Mouse (Mus musculus) CH12.LX (cell line): ENCODE data around the gene Lama5.

Experiments used
- CHD1 ChIP-seq: IDR thresholded peaks from 2 replicates; pipeline ENCODE4 v1.6.1; 2012; ENCODE audit warnings: low read depth, low read length, improper control_type of control experiment, inconsistent platforms
- CTCF ChIP-seq, 2 experiments: IDR thresholded peaks in 1 of 2; conservative IDR thresholded peaks in 1 of 2; 2 replicates each; pipeline ENCODE4 v1.5.1; 2011 to 2012; ENCODE audit warnings: low read depth in 2 of 2, low read length in 2 of 2, improper control_type of control experiment in 1 of 2, inconsistent platforms in 1 of 2, mild to moderate bottlenecking in 1 of 2, moderate library complexity in 1 of 2
- ZKSCAN1 ChIP-seq: IDR thresholded peaks from 2 replicates; pipeline ENCODE4 v1.6.1; 2012; ENCODE audit warnings: low read depth, inconsistent platforms, low read length, improper control_type of control experiment, borderline replicate concordance

DNA sequence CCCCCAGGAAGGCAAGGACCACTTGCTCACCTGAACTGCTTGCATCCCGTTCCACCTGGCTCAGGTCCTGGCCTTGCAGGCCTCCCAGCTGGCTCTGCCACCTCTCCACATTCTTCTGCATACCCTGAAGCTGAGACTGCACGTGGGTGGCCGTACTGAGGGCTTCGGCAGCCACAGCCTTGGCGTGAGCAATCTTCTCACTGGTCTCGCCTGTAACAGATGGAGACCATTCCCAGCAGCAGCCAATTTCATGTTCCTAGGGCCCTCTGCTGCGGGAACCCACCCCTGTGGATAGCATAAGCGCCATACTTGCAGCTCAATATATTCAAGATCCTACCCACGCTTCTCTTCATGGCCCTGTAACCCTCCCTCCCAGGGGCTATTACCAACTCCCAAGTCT is 44.1 kb downstream of the Lama5 start:
- TF ChIP-seq CHD1 (no peak), ZKSCAN1 (no peak), CTCF (conservative IDR thresholded peaks at IDR 0.05 in 1 of 2, IDR thresholded peaks at IDR 0.05 in 1 of 2; ENCODE audit: low read depth in 2 of 2, low read length in 2 of 2) (no peak)
